Mouse (Mus musculus): ENCODE measurements around the gene St3gal5.

- TF ChIP-seq GATA1 (IDR thresholded peaks at IDR 0.05; ENCODE audit: borderline replicate concordance, low read length) (no peak), FLI1 (IDR thresholded peaks at IDR 0.05; ENCODE audit: low read length) (no peak)
Measured at GRCm38 (mm10) chr6:72185893-72186490, 88.6 kb downstream of the St3gal5 start.

Data from megakaryocyte, embryonic 14.5 days (primary cell).